8 mouse cellular contexts compared by ENCODE assay signal in genomic region chr6:129254949-129255602, GRCm38 (mm10). TPM values are rescaled to one million over a fixed set of nuclear protein-coding genes. Genes with fewer than 3 reads are reported as not detected.
DNase-seq lines count a peak whose midpoint lies in the region; ATAC-seq lines count a peak whose summit lies in the region.

No protein-coding gene starts in this region.

- ATAC-seq in frontal cortex, adult (ENCODE audit: low TSS enrichment): peak; percentile 72
- peak; percentile 36; the same call in 1 of the 2 replicates for ATAC-seq in forebrain, embryonic 16.5 days
- peak; percentile 81 for ATAC-seq in megakaryocyte, adult 5-6 weeks (ENCODE audit: poor library complexity, severe bottlenecking)

- no peaks in the 10 kb centered on the region for H3K36me3 ChIP-seq in forebrain, embryonic 16.5 days (ENCODE audit: control insufficient read depth, insufficient read depth)

- no peak overlapping the region for H3K4me3 ChIP-seq in forebrain, embryonic 16.5 days (replicated peaks; ENCODE audit: low read length)

- no peak overlapping the region for H3K27ac ChIP-seq in forebrain, embryonic 16.5 days (ENCODE audit: low read length)

- H3K4me1 ChIP-seq in forebrain, embryonic 16.5 days (replicated peaks; ENCODE audit: control insufficient read depth, insufficient read depth, low read length): no peaks in the 10 kb centered on the region

- H3K9me3 ChIP-seq in forebrain, embryonic 16.5 days (ENCODE audit: control insufficient read depth, low read length): no peaks in the 10 kb centered on the region

- no peak overlapping the region for H3K4me2 ChIP-seq in forebrain, embryonic 16.5 days (ENCODE audit: low read length)

- no peak for DNase-seq in frontal cortex, postnatal 10 days (ENCODE audit: low spot score in 2 of 2)
- peak; percentile 81 for DNase-seq in thymus, postnatal 0 days (ENCODE audit: low spot score)
- DNase-seq in thymus, postnatal 25 days: no peak
- no peak for DNase-seq in layer of hippocampus, adult 8-10 months (ENCODE audit: low spot score in 2 of 2)
- no peak for DNase-seq in spleen, postnatal 14 days (ENCODE audit: low spot score in 2 of 2)

- WGBS in forebrain, embryonic 16.5 days: 23% methylated on average over 4 of the region's 4 CpGs

- no peak overlapping the region for H3K9ac ChIP-seq in forebrain, embryonic 16.5 days (replicated peaks; ENCODE audit: low read depth, low read length)

- no peaks in the 10 kb centered on the region for H3K27me3 ChIP-seq in forebrain, embryonic 16.5 days (replicated peaks; ENCODE audit: control insufficient read depth, insufficient read depth, low read length)

RNA-seq across cellular contexts. Expression of gene Cd69, which starts 20.2 kb away (rescaled TPM):
- 53.2 and 58.8 TPM in 2 replicates for polyA plus RNA-seq in thymus, postnatal 0 days (2015; fragmentation: Nextera tagmentation; extraction: Ambion mirVana)
- polyA plus RNA-seq in forebrain, embryonic 16.5 days (2015; fragmentation: Nextera tagmentation; extraction: Ambion mirVana): not detected in 2 replicates
- total RNA-seq in megakaryocyte, adult 5-6 weeks (2015): 21.3 and 25.9 TPM in 2 replicates
- 20.6 and 22.7 TPM in 2 replicates for total RNA-seq in megakaryocyte, adult 5-6 weeks (2017)
- total RNA-seq in layer of hippocampus, adult 8-10 months (2022): not detected

Comparison
In these comparisons a context has a peak if more than half of its experiments do, and no peak if none do; other contexts are left out.
1. RNA of gene Cd69, which starts 20.2 kb away (total RNA-seq): 20.6 to 25.9 TPM in megakaryocyte, adult 5-6 weeks; not detected in layer of hippocampus, adult 8-10 months; every median in the first group is over 10 times any median in the second.
2. Peak in every context shown above with its lines, with median percentiles within 50 percentile points of each other: ATAC-seq.